Mouse (Mus musculus) adrenal gland (tissue): ENCODE measurements around the gene Anks1b.

Experiments used
- intact Hi-C: fragments of 180-260 bp; cut with DNase I; formaldehyde crosslinking; loops from one replicate; pipeline ENCODE4 v1.15.1; 2025

The Anks1b gene

GRCm38 (mm10) chr10:90719996-90720395, 846.7 kb downstream of the Anks1b start:
- intact Hi-C loops, result no loop called here

DNA sequence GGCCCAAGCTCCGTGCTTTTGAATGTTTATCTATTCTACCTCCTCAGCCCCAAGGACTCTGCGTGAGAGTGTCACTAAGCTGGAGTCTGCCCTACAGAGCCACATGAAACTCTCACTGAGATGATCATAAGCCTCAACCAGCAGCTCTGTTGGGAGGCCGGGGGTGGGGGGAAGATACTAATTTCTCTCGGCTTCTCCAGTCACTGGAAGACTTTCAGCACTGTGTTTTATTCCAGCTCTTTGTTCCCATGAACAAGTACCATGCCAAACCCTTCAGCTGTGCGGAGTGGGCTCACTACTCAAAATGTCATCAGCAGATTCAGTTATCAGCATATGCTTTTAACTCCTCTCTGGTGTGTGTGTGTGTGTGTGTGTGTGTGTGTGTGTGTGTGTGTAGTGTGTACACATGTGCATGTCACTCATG, 849.8 kb downstream of the Anks1b start:
- intact Hi-C loops, result no loop called here

DNA sequence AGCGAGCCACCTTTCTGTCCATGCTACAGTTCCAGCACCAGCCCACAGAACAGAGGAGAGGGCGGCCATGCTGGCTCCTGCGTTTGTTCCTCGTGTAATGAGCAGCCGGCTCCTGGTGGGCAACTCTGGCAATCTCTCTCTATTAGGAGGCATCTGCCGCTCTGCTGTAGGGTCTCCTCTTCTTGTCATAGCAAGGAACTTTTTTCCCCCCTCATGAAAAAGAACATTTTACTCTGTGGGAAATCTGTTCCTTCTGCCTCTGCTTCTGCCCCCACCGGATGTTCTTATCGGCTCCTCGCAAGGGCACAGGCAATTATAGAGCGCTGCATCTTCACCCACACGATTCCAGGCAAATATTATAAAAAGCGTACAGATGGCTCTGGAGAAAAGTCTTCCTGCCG, 850.6 kb downstream of the Anks1b start:
- intact Hi-C loops, result no loop called here

DNA sequence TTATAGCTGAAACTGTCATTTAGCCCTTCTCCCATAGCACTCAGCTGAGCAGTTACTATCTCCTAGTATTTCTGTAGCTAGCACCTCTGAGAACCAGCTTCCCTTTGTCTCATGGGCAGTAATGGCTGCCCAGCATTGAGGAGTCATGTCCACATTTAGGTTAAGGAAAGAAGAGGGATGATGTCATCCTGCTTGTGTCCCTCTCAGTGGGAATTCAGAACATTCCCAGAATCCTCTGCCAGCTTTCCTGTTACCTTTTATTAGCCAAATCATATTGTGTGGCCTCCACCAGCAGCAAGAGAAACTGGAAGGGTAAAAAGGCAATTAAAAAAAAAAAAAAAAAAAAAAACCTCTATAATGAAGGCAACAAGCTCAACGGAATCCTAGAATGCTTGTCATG, 851.6 kb downstream of the Anks1b start:
- intact Hi-C loops, result no loop called here

- intact Hi-C loops, result loop anchor here (1.0 kb wide), 1 partner anchor 304 kb away; no protein-coding TSS in a partner anchor
Observed at GRCm38 (mm10) chr10:90728401-90729358, 855.4 kb downstream of the Anks1b start.

GRCm38 (mm10) chr10:90729527-90729926, 856.2 kb downstream of the Anks1b start:
- intact Hi-C loops, result loop anchor here (1.0 kb wide), 1 partner anchor 303 kb away; no protein-coding TSS in a partner anchor

- intact Hi-C loops, result loop anchor here (5.0 kb wide), 1 partner anchor 409 kb away; no protein-coding TSS in a partner anchor
Observed at GRCm38 (mm10) chr10:90732823-90733222, 859.5 kb downstream of the Anks1b start.

DNA sequence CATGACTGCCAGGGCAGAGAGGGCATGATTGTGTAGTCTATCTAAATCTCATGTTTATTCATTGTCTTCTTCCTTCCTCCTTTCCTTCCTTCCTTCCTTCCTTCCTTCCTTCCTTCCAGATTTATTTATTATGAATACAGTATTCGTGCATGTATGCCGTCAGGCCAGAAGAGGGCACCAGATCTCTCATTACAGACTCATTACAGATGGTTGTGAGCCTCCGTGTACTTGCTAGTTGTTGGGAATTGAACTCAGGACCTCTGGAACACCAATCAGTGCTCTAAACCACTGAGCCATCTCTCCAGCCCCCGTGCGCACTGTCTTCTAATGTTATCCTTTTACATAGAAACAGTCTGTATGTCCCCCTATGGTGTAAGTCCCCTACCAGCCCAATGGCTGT, 860.3 kb downstream of the Anks1b start:
- intact Hi-C loops, result loop anchor here (5.0 kb wide), 1 partner anchor 409 kb away; no protein-coding TSS in a partner anchor

DNA sequence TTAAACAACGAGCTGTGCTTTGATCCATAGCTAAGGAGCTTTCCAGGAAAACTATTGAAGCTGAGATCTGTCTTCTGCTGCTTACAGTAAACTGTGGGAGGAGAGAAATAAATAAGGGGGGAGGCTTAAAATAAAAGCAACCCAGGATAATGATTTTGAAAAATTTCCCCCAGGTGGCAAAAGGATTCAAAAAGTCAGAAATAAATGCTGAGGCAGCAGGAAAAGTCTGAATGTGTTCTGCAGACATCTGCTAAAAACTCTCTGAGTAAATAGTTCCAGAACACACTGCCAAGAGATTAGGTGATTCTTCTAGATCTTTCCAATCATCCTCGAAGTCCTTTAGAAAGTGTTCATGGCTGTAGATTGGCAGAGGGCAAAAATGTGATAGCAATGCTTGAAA, 865.2 kb downstream of the Anks1b start:
- intact Hi-C loops, result no loop called here

GRCm38 (mm10) chr10:90740956-90741355, 867.6 kb downstream of the Anks1b start:
- intact Hi-C loops, result no loop called here

DNA sequence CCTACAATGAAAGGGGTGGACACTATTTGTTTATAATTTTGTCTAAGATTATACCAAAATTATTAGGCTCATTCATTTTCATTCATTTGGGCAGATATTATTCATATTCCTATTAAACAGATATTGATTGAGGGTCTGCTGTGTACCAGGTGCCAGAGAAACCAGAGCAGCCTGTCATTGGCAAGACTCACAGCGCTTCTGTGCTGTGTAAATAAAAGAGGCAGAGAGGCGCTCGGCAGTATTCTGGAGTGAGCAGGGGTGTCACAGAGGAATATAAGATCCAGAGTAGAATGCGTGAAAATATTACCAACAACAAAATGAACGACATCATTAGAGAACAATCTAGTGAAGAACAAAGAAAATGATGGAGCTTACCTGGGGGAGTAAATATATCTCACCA, 878.6 kb downstream of the Anks1b start:
- intact Hi-C loops, result no loop called here

DNA sequence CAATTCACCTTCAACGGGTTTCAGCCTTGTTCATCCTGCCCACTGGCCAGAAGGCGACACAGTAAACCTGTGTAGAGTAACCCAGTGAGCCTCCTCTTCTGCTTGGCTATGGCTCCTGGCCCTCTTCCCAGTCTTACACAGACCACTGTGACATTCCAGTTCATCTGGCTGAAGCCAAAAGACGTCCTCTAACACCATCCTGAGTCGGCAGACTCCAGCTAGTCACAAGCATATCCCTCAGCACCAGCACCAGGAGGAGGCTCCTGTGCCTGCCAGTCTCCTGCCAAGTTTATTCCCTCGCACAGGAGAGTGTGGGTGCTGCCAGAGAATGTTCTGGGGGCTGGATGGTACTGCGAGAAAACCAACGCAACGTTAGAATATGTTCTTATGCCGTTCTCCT, 879.8 kb downstream of the Anks1b start:
- intact Hi-C loops, result no loop called here

- intact Hi-C loops, result no loop called here
Observed at GRCm38 (mm10) chr10:90757773-90758172, 884.5 kb downstream of the Anks1b start.

DNA sequence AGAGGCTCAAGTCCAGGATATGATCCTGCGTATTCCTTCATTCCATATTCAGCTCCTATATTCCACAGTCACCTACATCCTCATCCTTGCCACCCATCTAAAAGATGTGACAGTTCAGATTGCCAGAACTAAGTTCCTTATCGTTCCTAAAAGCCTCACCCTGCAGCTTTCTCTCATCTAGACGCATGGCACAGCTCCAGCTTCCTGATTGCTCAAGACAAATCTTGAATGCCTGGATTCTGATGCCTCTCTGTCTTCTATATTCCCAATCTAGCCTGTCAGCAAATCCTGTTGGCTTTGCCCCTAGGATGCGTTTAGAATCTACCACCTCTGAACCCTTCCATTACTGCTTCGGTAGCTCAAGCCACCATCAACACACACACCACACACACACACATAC, 886.6 kb downstream of the Anks1b start:
- intact Hi-C loops, result no loop called here

GRCm38 (mm10) chr10:90766261-90766660, 893.0 kb downstream of the Anks1b start:
- intact Hi-C loops, result no loop called here

DNA sequence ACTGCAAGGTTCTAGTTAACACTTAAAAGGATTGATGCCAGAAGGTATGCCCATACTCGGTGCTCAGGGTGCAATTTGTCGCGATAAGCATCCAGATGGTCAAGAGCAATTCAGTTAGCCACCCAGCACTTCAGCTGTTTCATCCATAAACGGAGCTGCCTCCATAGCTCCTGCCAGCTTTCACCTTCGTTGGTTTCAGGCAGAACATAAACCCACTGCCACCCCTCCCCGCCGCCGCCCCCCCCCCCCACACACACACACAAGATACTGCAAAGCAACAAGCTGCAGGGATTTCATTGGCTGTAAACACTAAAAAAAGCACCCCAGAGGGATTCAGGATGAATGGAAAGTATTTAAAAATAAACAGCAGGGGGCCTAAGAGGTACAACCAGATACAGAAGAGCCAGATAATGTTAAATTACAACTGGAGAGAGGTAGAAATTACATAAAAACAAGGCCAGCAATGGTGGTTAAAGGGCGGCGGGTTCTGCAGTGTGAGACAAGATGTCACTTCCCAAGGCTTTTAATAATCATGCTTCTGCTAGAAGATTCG, 897.2 kb downstream of the Anks1b start:
- intact Hi-C loops, result no loop called here

- intact Hi-C loops, result no loop called here
Observed at GRCm38 (mm10) chr10:90771046-90771445, 897.7 kb downstream of the Anks1b start.

- intact Hi-C loops, result no loop called here
Observed at GRCm38 (mm10) chr10:90771471-90772226, 898.3 kb downstream of the Anks1b start.

DNA sequence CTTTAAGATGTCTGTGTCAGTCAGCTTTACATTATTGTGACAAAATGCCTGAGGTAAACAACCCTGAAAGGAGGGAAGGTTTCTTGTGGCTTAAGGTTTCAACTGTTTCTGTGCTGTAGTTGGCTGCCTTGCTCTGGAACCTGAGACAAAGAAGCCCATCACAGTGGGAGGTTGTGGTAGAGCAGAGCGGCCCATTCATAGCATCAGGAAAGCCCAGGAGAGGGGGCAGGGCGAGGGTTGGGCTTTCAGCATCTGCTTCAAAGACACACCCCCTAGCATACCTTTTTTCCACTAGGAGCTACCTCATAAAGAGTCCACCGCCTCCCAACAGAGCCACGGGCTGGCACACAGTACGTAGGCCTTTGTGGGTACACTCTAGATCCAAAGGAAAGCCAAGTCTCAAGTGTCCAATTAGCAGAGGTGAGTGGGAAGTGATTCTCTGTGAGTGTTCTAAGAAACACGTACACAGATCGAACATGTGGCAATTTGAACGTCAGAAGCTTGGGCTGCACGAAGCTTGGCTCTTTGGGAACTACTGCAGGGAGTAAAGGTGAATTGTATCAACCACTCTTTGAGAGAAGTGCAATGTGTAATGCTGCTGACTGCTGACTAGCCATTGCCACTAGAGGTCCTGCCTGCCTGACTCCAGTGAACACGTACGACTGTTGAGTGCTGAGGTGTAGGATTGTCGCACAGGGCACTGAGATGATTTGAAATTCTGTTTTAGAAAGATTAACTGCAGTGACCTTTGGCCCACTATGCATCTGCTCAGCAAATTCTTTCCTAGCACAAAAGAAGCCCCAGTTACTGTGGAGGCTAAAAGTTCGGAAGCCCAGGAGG, 906.5 kb downstream of the Anks1b start:
- intact Hi-C loops, result no loop called here

- intact Hi-C loops, result no loop called here
Observed at GRCm38 (mm10) chr10:90784981-90785650, 911.8 kb downstream of the Anks1b start.
